21 mouse cellular contexts compared by ENCODE assay signal in the genomic region with DNA sequence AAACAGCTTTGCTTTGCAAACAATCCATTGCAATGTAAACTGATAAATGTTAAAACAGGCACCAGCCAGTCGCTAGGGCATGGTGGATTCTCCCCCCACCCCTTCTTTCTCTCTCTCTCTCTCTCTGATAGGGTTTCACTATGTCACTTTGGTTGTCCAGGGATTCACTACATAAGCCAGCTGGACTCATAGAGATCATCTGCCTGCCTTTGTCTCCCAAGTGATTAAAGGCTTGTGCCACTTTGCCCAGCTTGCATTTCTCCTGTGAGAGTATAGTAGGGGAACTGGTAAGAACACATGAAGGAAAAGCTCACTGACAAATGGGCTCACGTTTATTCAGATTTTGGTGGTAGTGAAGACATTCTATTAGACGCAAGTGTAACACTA. TPM values are rescaled to one million over a fixed set of nuclear protein-coding genes. Genes with fewer than 3 reads are reported as not detected.
A peak's percentile ranks its signal among the peaks of the same experiment; 100 is the strongest.
DNase-seq lines count a peak whose midpoint lies in the region; ATAC-seq and TF ChIP-seq lines count a peak whose summit lies in the region.
"Had no signal": no experiment of that assay in that cellular context is flagged by ENCODE, and none has a peak within 500 bp of the region (broad histone marks: within the 10 kb centered on the region; RNA-seq: fewer than 3 reads in every experiment).

No protein-coding gene starts in this region.

- no peak overlapping the region for H3K4me2 ChIP-seq in heart, embryonic 13.5 days
- H3K4me2 ChIP-seq in kidney, postnatal 0 days (ENCODE audit: low read length), result no peak overlapping the region
- H3K4me2 ChIP-seq in liver, embryonic 11.5 days, result no peak overlapping the region
- H3K4me2 ChIP-seq in liver, embryonic 16.5 days (ENCODE audit: low read depth, low read length), result no peak overlapping the region
- H3K4me2 ChIP-seq: embryonic facial prominence, embryonic 12.5 days; forebrain, embryonic 15.5 days; heart, embryonic 15.5 days had no signal

- DNase-seq in heart, adult 11 months, result no peak
- peak; percentile 51 for DNase-seq in kidney, postnatal 0 days (ENCODE audit: low spot score)
- no peak for DNase-seq in kidney, postnatal 14 days
- DNase-seq in liver, embryonic 11.5 days (ENCODE audit: low spot score), result no peak
- no peak for DNase-seq in right cerebral cortex, postnatal 10 days (ENCODE audit: low spot score in 2 of 2)
- DNase-seq: adrenal gland, postnatal 10 days; B cell, adult 2 months; cerebellum, adult 11-12 months; cerebellum, adult 9-10 months; cerebellum, postnatal 25 days; gastrocnemius, postnatal 36 days; heart, adult 18-20 months; heart, postnatal 14 days had no signal

- no peaks in the 10 kb centered on the region for H3K9me3 ChIP-seq in heart, embryonic 13.5 days
- H3K9me3 ChIP-seq in kidney, postnatal 0 days (replicated peaks; ENCODE audit: low read length), result no peaks in the 10 kb centered on the region
- no peaks in the 10 kb centered on the region for H3K9me3 ChIP-seq in liver, embryonic 11.5 days (ENCODE audit: control insufficient read depth, low read length)
- H3K9me3 ChIP-seq in liver, embryonic 16.5 days (replicated peaks; ENCODE audit: control insufficient read depth, low read length), result no peaks in the 10 kb centered on the region
- H3K9me3 ChIP-seq: embryonic facial prominence, embryonic 12.5 days; forebrain, embryonic 15.5 days; G1E; heart, embryonic 10.5 days; heart, embryonic 15.5 days had no signal

- no peak overlapping the region for H3K4me3 ChIP-seq in heart, embryonic 13.5 days
- H3K4me3 ChIP-seq in kidney, postnatal 0 days (replicated peaks; ENCODE audit: low read depth, low read length), result no peak overlapping the region
- no peak overlapping the region for H3K4me3 ChIP-seq in liver, embryonic 11.5 days (ENCODE audit: low read depth, low read length)
- H3K4me3 ChIP-seq in liver, embryonic 16.5 days (ENCODE audit: low read depth, low read length), result no peak overlapping the region
- H3K4me3 ChIP-seq: embryonic facial prominence, embryonic 12.5 days; forebrain, embryonic 15.5 days; heart, embryonic 10.5 days; heart, embryonic 15.5 days had no signal

- no peak overlapping the region for H3K9ac ChIP-seq in heart, embryonic 13.5 days
- no peak overlapping the region for H3K9ac ChIP-seq in kidney, postnatal 0 days (ENCODE audit: low read depth, low read length)
- no peak overlapping the region for H3K9ac ChIP-seq in liver, embryonic 11.5 days (ENCODE audit: low read depth, low read length)
- no peak overlapping the region for H3K9ac ChIP-seq in liver, embryonic 16.5 days (ENCODE audit: low read depth, low read length)
- H3K9ac ChIP-seq: embryonic facial prominence, embryonic 12.5 days; forebrain, embryonic 15.5 days; heart, embryonic 15.5 days had no signal

- ATAC-seq in heart, embryonic 13.5 days (ENCODE audit: extremely low read depth, insufficient number of reproducible peaks, low FRiP score, low TSS enrichment), result no peak
- no peak for ATAC-seq in kidney, postnatal 0 days (replicated peaks; ENCODE audit: low FRiP score, low read depth)
- ATAC-seq in liver, embryonic 11.5 days (replicated peaks; ENCODE audit: low FRiP score), result no peak
- no peak for ATAC-seq in liver, embryonic 16.5 days (ENCODE audit: low read depth)
- ATAC-seq: CD4-positive, CD25-positive, alpha-beta regulatory T cell, adult 4 months; forebrain, embryonic 15.5 days had no signal

- H3K27ac ChIP-seq in heart, embryonic 13.5 days (replicated peaks), result 0 out of 2 replicates have a peak overlapping the region, but pooled peaks have one; percentile 20
- H3K27ac ChIP-seq in kidney, postnatal 0 days, result no peak overlapping the region
- peak overlapping the region; percentile 61; the same call in 1 of the 2 replicates for H3K27ac ChIP-seq in liver, embryonic 11.5 days (ENCODE audit: low read depth, low read length)
- peak overlapping the region; percentile 5; the same call in 1 of the 2 replicates for H3K27ac ChIP-seq in liver, embryonic 16.5 days (ENCODE audit: low read length)
- H3K27ac ChIP-seq: embryonic facial prominence, embryonic 12.5 days; forebrain, embryonic 15.5 days; heart, embryonic 10.5 days; heart, embryonic 15.5 days had no signal

- peaks cover 29% of the 10 kb centered on the region for H3K36me3 ChIP-seq in heart, embryonic 13.5 days
- peaks cover 11% of the 10 kb centered on the region; the same call in 1 of the 2 replicates for H3K36me3 ChIP-seq in kidney, postnatal 0 days (ENCODE audit: insufficient read depth, low read length)
- peaks cover 6% of the 10 kb centered on the region; the same call in 1 of the 2 replicates for H3K36me3 ChIP-seq in liver, embryonic 11.5 days (ENCODE audit: control insufficient read depth, insufficient read depth, low read length)
- H3K36me3 ChIP-seq in liver, embryonic 16.5 days (ENCODE audit: control insufficient read depth, insufficient read depth), result no peaks in the 10 kb centered on the region
- H3K36me3 ChIP-seq: forebrain, embryonic 15.5 days had no signal

- WGBS in heart, embryonic 13.5 days, result 60% methylated on average over 3 of the region's 3 CpGs
- WGBS in kidney, postnatal 0 days, result 43% methylated on average over 3 of the region's 3 CpGs
- WGBS in liver, embryonic 11.5 days, result 73% methylated on average over 3 of the region's 3 CpGs
- 60% methylated on average over 3 of the region's 3 CpGs for WGBS in liver, embryonic 16.5 days (ENCODE audit: insufficient replicate concordance)

- H3K27me3 ChIP-seq in heart, embryonic 13.5 days (replicated peaks), result no peaks in the 10 kb centered on the region
- no peaks in the 10 kb centered on the region for H3K27me3 ChIP-seq in kidney, postnatal 0 days (ENCODE audit: insufficient read depth, low read length)
- no peaks in the 10 kb centered on the region for H3K27me3 ChIP-seq in liver, embryonic 11.5 days (replicated peaks; ENCODE audit: control insufficient read depth, insufficient read depth, low read length)
- H3K27me3 ChIP-seq in liver, embryonic 16.5 days (ENCODE audit: control insufficient read depth, insufficient read depth, low read depth, low read length), result no peaks in the 10 kb centered on the region
- H3K27me3 ChIP-seq: embryonic facial prominence, embryonic 12.5 days; forebrain, embryonic 15.5 days; heart, embryonic 15.5 days had no signal

- H3K4me1 ChIP-seq in heart, embryonic 13.5 days, result peaks cover 23% of the 10 kb centered on the region
- peaks cover 16% of the 10 kb centered on the region for H3K4me1 ChIP-seq in kidney, postnatal 0 days (replicated peaks; ENCODE audit: insufficient read depth, low read length)
- H3K4me1 ChIP-seq in liver, embryonic 11.5 days (replicated peaks; ENCODE audit: control insufficient read depth, insufficient read depth, low read length), result peaks cover 17% of the 10 kb centered on the region
- H3K4me1 ChIP-seq in liver, embryonic 16.5 days (ENCODE audit: control insufficient read depth, low read depth, low read length), result peaks cover 25% of the 10 kb centered on the region

- TF ChIP-seq CTCF in kidney, postnatal 0 days (IDR thresholded peaks at IDR 0.05; ENCODE audit: low read depth), result no peak

RNA-seq across cellular contexts. Expression of a gene that starts 0.3 kb away (rescaled TPM):
- 2.2 and 19.0 TPM in 2 replicates for polyA plus RNA-seq in heart, embryonic 13.5 days (2015; fragmentation: Nextera tagmentation; extraction: Ambion mirVana)
- polyA plus RNA-seq in kidney, postnatal 0 days (2015; fragmentation: Nextera tagmentation; extraction: Ambion mirVana), result 59.6 and 64.2 TPM in 2 replicates
- polyA plus RNA-seq in liver, embryonic 11.5 days (2014; fragmentation: Nextera tagmentation; extraction: Ambion mirVana), result 429 and 459 TPM in 2 replicates
- 959 and 972 TPM in 2 replicates for polyA plus RNA-seq in liver, embryonic 16.5 days (2015; fragmentation: Nextera tagmentation; extraction: Ambion mirVana)

RNA-seq across cellular contexts. Expression of a gene that starts 2.8 kb away (rescaled TPM):
- 45.1 and 46.1 TPM in 2 replicates for polyA plus RNA-seq in heart, embryonic 13.5 days (2015; fragmentation: Nextera tagmentation; extraction: Ambion mirVana)
- 46.0 and 50.2 TPM in 2 replicates for polyA plus RNA-seq in kidney, postnatal 0 days (2015; fragmentation: Nextera tagmentation; extraction: Ambion mirVana)
- 61.4 and 73.6 TPM in 2 replicates for polyA plus RNA-seq in liver, embryonic 11.5 days (2014; fragmentation: Nextera tagmentation; extraction: Ambion mirVana)
- 19.7 and 21.4 TPM in 2 replicates for polyA plus RNA-seq in liver, embryonic 16.5 days (2015; fragmentation: Nextera tagmentation; extraction: Ambion mirVana)

RNA-seq across cellular contexts. Expression of a gene that starts 6.0 kb away (rescaled TPM):
- polyA plus RNA-seq in heart, embryonic 13.5 days (2015; fragmentation: Nextera tagmentation; extraction: Ambion mirVana), result 8.7 and 9.7 TPM in 2 replicates
- 10.5 and 11.9 TPM in 2 replicates for polyA plus RNA-seq in kidney, postnatal 0 days (2015; fragmentation: Nextera tagmentation; extraction: Ambion mirVana)
- polyA plus RNA-seq in liver, embryonic 11.5 days (2014; fragmentation: Nextera tagmentation; extraction: Ambion mirVana), result 6.0 and 7.1 TPM in 2 replicates
- 2.7 TPM in 2 replicates for polyA plus RNA-seq in liver, embryonic 16.5 days (2015; fragmentation: Nextera tagmentation; extraction: Ambion mirVana)

RNA-seq across cellular contexts. Expression of a gene that starts 10.3 kb away (rescaled TPM):
- 215 and 231 TPM in 2 replicates for polyA plus RNA-seq in heart, embryonic 13.5 days (2015; fragmentation: Nextera tagmentation; extraction: Ambion mirVana)
- polyA plus RNA-seq in kidney, postnatal 0 days (2015; fragmentation: Nextera tagmentation; extraction: Ambion mirVana), result 300 and 312 TPM in 2 replicates
- 246 and 259 TPM in 2 replicates for polyA plus RNA-seq in liver, embryonic 11.5 days (2014; fragmentation: Nextera tagmentation; extraction: Ambion mirVana)
- 115 and 123 TPM in 2 replicates for polyA plus RNA-seq in liver, embryonic 16.5 days (2015; fragmentation: Nextera tagmentation; extraction: Ambion mirVana)

RNA-seq across cellular contexts. Expression of a gene that starts 10.9 kb away (rescaled TPM):
- polyA plus RNA-seq in heart, embryonic 13.5 days (2015; fragmentation: Nextera tagmentation; extraction: Ambion mirVana), result 10.7 and 14.1 TPM in 2 replicates
- 14.6 and 15.2 TPM in 2 replicates for polyA plus RNA-seq in kidney, postnatal 0 days (2015; fragmentation: Nextera tagmentation; extraction: Ambion mirVana)
- polyA plus RNA-seq in liver, embryonic 11.5 days (2014; fragmentation: Nextera tagmentation; extraction: Ambion mirVana), result 23.7 and 25.2 TPM in 2 replicates
- 12.4 and 12.9 TPM in 2 replicates for polyA plus RNA-seq in liver, embryonic 16.5 days (2015; fragmentation: Nextera tagmentation; extraction: Ambion mirVana)
